Mouse (Mus musculus): ENCODE results near the gene Tmem230.
"Not testable (repeated sequence)": the region's sequence is repeated elsewhere in the genome, so short reads cannot be mapped to it uniquely, and the experiment has no call there.

Tmem230 gene

DNA sequence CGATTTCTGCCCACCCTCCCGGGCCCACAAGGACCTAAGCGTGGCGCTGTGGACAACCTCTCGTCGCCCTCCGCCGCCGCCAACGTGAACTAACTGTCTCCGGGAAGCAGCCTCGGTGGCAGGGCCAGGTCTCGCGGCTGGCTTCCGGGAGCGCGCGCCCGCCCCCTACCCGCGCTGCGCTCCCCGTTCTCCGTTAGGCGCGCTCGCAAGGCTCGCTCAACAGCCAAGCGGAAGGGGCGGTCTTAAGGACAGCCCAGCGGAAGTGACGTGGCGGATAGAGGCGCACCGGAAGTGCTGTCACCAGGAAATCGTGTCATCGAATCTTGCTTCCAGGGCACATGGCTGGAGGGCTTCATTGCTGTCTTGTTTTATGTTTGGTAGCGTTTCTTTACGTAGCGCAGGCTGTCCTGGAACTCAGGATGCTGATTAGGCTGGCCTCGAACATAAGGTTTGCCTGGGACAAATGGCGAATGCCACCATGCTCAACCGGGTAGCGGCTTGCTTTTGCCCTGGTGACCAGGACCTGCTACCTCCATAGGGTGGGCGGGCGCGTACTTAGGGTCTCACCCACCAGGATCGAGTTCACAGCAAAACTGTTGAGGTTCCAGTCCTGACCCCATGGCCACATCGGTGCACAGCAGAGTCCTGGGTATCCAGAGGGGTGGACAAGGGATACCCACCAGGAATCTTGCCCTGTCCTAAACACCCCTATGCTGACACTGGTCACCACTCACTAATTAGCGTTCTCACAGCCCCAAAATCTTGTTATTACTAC is at the start of gene Tmem230:
Tmem230 (minus strand) TSS at position 269 of the 775 bp plus-strand sequence.
- peak; percentile 83 for DNase-seq (ENCODE audit: low read depth, low spot score)

DNA sequence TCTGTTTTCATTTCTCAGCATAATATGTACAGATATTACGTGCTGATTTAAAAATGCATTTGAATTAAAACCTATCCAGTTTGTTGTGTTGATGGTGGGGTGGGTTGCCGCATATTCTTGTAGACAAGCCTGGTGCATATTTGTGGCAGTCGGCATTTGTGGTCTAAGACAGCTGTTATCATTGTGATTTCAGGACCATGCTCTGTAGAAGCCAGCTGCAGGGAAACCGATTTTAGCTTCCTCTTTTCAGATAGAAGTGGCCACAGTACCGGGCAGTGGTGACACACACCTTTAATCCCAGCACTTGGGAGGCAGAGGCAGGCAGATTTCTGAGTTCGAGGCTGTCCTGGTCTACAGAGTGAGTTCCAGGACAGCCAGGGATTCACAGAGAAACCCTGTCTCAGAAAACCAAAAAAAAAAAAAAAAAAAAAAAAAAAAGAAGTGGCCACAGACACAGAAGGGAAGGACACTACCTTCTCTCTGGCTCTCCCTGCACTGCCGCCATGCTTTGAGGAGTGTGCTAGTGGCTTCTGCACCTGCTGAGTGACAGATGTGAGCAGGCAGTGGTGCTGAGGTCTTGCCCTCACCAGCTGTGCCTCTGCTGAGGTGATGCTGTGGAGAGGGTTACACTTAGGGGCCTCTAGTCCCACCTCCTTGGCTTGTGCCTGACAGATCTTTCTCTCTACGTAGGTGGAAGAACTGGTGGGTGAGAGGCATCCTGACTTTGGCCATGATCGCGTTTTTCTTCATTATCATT is 46.3 kb upstream of the Tmem230 start:
- no peak for DNase-seq (ENCODE audit: low read depth, low spot score)

DNA sequence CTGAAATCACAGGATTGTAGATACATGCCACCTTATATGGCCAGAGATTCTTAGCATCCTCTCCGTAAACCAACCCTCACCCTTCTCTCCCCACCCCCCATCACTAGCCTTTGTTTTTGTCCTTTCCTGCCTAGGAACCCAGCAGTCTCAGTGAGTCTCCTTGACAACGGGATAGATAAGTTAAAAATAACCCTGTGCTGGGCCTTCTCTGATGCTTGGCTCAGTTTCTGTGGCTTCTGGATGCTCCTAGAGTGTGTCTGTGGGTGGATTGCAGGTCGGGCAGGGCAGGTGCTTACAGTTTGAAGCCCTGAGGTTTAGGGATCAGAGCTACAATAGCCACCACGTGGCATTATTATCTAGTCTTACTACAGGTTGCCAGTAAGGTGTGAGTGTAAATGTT is 44.5 kb upstream of the Tmem230 start:
- DNase-seq (ENCODE audit: low read depth, low spot score): no peak

DNA sequence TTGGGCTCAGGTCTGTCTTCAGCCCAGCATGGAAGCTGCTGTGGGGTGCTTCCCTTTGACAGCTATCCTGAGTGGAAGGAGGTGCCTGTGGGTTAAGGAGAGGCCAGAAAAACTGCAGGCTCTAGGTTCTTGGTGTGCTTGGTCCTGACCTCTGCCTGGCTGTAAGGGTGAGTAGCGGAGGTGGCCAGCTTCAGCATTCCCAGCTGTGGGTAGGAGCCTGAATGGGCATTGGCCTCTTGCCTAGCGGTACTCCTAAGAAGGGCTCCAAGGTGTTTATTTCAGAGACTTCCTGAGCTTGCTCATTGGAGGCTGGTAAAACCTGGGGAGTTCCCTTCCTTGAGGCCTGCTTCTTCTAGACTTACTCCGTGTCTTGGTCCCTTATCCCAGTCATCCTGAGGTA is 43.7 kb upstream of the Tmem230 start:
- DNase-seq (ENCODE audit: low read depth, low spot score): no peak

DNA sequence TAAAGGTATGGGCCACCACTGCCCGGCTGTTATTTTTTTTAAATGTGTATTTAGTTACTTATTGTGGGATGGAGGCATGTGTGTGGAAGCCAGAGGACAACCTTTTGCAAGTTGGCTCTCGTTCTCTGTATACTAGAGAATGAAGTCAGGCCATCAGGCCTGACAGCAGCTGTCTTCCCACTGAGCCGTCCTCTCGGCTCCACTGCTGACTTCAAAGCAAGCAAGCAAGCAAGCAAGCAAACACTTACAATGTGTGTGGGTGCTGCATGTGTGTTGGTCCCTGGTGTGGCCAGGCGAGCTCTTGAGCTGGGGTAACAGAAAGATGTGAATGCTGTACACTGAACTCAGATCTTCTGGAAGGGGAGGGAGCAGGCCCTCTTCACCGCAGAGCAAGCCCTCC is 43.2 kb upstream of the Tmem230 start:
- no peak for DNase-seq (ENCODE audit: low read depth, low spot score)

DNA sequence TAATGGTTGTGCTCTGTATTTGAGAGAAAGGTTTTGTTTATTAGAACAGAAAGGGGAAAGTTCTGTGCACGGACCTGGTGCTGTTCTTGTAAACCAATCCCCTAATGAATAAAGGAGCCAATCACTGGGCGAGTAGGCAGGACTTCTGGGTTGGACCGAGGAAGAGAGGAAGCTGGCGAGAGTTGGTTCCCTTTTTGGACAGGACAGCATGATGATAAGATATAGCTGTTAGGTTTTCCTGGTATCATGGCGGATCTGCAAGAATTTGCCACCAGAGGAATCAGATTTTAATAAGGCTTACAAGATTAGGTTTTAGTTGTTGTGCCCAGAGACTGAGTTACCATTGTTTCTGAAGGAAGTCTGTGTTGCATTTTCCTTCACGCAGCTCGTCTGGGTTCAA is 41.6 kb upstream of the Tmem230 start:
- DNase-seq (ENCODE audit: low read depth, low spot score): not testable (repeated sequence)

DNA sequence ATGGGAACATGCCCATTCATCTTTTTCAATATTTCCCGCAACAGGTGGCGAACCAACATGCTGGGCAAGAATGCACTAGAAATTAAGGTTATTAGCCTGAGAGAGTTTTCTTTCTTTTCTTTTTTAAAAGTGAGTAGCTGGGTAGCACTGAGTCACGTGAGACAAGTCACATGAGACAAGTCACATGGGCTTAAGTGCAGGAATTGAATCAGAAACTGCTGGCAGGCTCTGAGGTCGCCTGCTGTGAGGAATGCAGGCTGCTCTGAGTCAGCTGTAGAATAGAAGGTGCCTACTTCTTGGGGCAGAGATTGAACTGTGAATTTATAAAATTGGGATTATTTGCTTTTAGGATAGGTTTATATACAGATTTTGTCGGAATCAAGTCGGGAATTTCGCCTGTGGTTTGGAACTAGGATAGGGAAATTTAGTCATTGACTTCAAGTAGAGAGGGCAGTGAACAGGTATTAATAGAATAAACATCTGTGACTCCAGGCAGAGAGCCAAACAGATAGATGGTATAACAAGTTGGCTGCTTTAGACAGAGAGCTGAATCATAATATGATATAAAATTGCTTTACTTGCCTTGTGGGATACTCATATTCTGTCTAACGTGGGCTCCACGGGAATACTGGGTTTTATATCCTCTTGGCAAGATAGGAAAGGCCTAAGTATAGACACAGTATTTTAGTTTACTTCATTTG is 38.9 kb upstream of the Tmem230 start:
- DNase-seq (ENCODE audit: low read depth, low spot score): no peak

DNA sequence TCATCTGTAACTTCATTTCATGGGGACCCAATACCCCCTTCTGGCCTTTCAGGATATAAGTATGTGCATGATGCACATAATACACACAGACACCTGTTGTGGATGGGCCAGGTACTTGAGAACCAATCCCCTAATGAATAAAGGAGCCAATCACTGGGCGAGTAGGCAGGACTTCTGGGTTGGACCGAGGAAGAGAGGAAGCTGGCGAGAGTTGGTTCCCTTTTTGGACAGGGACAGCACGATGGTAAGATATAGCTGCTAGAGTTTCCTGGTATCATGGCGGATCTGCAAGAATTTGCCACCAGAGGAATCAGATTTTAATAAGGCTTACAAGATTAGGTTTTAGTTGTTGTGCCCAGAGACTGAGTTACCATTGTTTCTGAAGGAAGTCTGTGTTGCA is 38.1 kb upstream of the Tmem230 start:
- DNase-seq (ENCODE audit: low read depth, low spot score): not testable (repeated sequence)

DNA sequence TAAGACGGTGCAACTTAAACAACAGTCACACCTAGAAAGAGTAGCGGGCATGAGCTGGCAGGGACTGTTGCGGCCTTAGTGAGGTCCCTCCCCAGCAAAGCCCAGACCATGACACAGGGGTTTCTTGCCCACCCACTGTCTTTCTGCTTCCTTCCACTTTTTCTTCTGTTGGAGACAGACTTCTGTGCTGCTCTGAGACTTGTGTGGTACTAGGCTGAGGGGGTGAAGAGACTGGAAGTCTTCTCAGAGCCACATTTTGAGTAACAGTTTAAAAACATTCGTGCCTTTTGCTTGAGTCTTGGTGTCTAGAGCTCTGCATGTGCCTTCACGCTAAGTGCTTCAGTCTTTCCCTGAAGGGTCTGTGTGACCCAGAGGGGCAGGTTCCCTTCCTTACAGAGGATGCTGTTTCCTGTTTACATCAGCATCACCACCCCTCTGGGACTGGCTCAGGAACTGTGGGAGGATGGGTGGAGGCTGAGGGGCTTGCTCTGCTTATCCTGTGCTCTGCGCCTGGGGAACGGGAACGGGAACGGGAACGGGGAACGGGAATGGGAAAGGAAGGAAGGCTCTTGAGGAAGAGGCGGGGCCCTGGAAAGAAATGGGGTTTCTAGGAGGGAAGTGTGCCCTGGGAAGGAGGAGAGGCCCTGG is 37.0 kb upstream of the Tmem230 start:
- no peak for DNase-seq (ENCODE audit: low read depth, low spot score)

DNA sequence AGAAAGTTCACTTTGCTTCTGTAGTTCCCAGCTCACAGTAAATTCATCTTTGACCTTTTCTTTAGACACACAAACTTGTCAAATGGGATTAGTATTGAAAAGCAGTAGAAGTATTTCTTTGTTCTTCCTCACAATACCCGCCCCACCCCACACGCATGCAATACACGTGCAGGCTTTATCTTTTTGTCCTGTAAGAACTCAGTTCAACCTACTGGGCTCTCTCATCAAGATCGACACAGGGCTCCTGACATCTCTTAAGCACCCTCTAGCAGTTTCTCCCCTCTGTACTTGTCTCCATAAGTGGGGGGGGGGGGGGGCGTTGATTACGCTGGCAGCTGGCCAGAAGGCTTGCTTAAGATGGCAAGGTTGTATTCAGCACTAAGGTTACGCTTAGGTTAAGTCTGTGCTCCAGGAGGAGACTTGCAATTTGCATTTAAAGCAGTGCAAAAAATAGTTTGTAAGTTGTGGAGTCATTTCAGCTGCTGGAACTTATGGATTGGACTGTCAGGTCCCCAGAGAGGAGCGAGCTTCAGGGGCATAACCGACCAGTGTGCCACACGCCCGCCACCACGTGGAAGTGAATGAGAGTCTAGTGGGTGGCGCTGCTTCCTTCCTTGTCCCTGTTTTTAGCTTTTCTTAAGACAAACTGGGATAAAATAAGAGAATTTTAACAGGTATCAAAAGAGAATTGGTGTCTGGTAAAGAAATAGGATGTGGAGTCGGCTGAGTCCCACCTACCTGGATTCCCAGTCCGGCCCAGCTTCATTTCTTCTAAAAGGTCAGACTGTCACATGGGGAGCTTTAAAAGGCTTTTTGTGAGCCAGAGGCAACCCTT is 35.8 kb upstream of the Tmem230 start:
- no peak for DNase-seq (ENCODE audit: low read depth, low spot score)

DNA sequence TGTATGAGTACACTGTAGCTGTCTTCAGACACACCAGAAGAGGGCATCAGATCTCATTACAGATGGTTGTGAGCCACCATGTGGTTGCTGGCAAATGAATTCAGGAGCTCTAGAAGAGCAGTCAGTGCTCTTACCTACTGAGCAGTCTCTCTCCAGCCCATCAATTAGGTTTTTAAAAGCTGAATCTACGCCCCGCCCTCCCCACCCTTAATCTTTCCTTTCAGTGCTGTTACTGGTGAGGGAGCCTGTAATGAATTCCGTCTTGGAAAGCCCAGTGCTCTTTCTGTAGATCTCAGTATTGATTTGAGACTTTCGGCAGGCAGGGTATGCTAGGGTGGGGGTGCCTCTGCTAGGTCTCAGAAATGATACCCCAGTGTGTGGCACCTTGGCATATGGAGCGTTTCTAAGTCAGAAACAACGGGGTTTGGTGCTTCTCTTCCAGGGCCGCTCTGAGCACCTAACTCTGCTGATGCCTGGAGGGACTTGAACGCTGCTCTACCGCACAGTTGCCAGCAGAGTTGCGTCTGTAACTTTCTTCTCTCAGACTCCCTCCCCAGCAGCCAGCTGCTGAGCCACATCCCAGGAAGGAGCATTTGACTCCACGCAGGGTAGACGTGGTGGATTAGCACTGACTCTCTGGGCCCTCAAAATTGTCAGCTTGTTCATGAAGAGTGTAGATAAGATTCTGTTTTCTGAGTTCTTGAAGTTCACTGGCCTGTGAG is 35.0 kb upstream of the Tmem230 start:
- no peak for DNase-seq (ENCODE audit: low read depth, low spot score)

DNA sequence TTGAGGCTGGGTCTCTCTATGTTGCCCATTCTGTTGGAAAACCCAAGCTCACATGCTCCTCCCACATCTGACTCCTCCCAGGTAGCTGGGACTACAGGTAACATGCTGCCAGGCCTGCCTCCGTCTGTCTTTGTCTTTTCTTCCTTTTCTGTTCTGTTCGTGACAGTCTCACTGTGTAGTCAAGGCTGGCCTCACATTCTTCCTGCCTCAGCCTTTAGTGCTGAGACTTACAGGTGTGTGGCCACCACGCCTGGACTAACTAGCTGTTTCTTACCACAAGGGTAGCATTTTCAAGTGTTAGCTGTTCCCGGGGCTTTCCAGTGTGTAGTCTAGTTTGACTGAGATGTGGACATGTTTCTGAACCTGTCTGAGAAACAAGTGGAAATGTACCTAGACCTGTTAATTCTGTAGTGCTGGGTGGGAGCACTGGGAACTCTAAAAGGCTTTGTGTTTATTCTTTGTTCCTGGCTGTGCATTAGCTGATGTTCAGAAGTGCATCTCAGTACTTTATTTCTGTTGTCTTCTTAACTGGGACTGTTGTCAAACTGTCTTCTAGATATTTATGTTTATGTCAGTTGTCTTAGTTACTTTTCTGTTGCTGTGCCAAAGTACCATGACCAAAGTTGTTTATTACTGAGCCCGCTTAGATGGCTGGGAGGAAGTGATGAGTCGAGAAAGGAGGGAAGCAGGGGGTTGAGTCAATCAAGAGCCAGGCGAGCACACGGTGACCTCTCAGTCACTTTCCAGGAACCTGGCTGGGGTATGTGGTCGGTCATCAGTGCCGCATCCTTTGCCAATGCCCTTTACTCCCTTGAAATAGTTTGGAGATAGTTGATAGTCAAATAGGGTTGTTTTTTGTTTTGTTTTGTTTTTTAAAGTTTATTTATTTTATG is 34.2 kb upstream of the Tmem230 start:
- no peak for DNase-seq (ENCODE audit: low read depth, low spot score)

DNA sequence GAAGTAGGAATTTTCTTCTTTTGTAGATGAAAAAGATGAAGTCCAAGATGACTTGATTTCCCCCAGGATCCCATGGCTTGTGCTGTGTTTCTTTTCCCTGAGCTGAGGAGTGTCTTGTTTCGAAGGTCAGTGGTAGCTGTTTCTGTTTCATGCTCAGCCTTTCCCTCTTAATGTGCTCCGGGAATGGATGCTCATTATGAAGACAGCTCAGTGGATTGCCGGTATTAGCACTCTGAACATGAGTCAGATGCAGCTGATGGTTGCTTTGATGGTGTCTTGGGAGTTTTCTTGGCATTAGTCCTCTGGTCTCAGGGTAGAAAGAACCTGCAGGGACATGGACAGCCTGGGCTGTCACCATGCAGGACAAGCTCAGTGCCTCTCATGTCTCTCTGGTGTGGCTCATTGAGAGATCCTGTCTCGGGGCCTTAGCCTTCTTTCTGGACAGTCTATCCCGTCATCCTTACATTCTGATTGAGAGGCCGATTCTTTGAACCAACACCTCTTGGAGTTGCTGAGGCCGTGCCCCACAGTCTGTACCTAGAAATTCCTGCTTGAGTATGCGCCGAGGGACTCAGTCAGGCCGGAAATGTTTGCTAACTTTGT is 33.0 kb upstream of the Tmem230 start:
- DNase-seq (ENCODE audit: low read depth, low spot score): no peak

DNA sequence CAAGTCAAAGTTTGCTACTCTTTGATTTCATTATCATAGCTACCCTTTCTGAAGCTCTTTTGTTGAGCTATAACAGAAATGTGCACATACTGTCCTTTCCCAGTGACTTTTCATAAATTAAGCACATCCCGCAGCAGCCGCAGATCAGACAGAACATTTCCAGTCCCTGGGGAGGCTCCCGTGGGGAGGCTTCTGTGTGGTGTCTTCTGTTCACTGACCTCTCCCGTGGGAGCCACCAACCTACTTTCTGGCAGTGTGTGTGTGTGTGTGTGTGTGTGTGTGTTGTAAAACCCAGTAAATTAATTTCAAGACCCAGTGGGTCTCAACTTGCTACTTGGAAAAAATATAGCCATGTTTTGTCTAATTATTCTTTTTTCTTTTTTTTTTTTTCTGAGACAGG is 32.4 kb upstream of the Tmem230 start:
- no peak for DNase-seq (ENCODE audit: low read depth, low spot score)

DNA sequence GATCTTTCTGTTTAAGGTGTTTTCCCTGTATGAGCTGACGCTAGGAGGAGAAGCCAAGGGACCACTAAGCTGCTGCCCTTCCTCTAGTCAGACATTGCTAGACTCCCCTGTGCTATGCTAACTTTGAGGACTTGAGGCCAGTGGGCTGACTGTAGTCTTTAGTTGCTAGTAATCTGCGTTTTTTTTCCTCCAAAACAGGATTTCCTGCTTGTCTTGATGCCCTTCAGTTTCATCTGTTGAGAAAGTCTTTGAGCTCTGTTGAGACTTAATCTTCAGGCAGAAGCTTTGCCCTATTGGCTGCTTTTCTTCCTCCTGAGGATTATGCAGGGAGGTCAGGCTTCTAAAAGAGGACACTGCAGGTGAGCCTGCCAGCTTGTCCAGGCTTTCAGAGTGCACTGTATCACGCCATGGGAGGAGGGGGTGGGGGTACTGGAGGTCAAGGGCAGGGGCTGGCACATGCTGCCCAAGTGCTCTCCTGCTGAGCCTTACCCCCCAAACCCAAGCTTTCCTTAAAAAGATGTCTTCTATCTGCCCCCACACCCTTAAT is 31.8 kb upstream of the Tmem230 start:
- DNase-seq (ENCODE audit: low read depth, low spot score): no peak

DNA sequence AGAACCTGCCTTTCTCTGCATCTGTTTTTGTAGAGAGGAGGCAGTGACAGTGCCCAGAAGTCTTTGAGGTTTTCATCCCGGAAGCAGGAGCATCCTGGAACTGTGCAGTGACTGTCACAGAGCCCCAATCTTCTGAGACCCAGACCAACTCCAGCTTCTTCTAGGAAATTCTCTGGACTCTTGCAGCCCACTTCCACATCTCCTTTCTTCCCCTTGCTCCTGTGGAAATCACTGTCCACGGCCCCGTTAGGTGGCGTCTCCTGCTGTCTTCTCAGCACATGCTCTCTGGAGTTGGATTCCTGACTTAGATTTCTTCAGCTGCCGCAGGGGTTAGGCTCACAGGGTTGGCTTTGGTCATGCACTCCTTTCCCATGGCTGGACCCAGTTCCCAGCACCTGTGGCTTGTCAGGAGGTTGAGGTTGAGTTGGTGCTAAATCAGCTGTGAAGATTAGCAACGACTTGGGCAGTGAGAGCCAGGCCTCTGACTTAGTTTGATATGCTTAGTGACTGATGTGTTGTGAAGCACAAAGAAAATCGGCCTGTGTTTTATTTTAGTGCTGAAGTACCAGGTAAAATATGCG is 30.8 kb upstream of the Tmem230 start:
- no peak for DNase-seq (ENCODE audit: low read depth, low spot score)

DNA sequence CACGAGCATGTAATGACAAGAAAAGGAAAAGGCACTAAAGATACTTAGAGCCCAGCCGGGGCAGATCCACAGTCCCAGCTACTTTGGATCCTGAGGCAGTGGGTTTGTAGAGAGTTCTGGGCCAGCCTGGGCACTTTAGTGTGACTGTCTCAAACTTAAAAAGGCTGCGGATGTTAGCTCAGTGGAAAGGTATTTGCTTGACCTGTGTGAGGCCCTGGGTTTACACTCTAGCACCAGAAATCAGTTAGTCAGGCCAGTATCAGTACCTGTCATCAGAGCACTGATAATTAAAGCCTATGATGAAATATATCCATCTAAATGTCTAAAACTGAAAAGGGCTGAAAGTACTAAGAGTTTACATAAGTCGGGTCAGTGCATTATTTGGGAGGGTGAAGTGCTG is 28.6 kb upstream of the Tmem230 start:
- DNase-seq (ENCODE audit: low read depth, low spot score): no peak

DNA sequence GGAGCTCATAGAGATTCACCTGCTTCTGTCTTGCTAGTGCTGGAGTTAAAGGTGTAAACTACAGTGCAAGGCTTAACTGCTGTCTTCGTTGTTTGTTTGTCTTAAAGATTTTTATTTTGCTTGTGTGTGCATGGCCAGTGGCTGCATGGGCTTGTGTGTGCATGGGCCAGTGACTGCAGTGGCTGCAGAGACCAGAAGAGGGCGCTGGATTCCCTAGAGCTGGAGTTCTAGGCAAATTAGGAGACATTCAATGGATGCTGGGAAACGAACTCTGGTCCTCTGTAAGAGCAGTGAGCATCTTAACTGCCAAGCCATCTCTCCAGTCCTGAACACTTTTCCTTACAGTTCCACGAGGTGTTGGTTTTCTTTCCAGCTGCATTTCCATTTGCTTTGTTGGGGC is 27.9 kb upstream of the Tmem230 start:
- DNase-seq (ENCODE audit: low read depth, low spot score): no peak
